Mouse (Mus musculus) heart, postnatal 14 days (tissue): ENCODE results near the gene Alg11. TPM values are rescaled to one million over a fixed set of nuclear protein-coding genes. Genes with fewer than 3 reads are reported as not detected.

Experiments
- DNase-seq, 2 experiments: peaks; one replicate each; pipeline ENCODE4 v3.0.0; 2021 to 2022
- intact Hi-C: fragments of 180-260 bp; cut with DNase I; formaldehyde crosslinking; loops from one replicate; pipeline ENCODE4 v1.15.1; 2025
- total RNA-seq, 2 experiments: library from RNA; stranded (reverse); gene quantifications; 2 replicates each; pipeline ENCODE4 v1.2.3; 2021

Gene Alg11
- total RNA-seq, 2 experiments from 2014 or later: 9.1 to 10.8 TPM

DNA sequence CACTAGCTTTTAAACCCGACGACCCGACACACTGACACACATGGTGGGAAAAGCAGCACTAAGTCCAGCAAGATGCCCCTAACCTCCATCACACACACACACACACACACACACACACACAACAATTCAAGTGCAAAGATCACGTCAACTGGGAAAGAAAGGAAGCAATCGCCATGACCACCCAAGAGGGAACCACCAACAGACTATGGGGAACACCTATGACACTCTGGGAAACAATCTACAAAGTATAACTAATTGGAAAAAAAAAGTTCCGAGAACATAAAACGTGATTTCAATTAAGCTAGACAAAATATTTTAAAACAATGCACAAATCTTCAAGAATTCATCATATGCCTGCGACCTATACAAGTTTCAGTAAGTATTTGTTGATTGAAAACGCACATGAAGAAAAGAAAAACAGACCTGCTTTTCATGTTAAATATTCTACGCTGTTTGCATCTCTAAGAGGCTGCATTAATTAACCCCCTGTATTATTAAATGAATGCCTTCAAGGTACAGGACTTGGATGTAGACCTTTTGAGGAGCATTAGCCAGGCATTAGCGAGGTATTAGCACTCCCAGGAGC, 1.3 kb upstream of the Alg11 start:
- DNase-seq: no peak
- intact Hi-C loops: no loop called here

- no peak for DNase-seq
- intact Hi-C loops: loop anchor here (5.0 to 10.0 kb wide), 2 partner anchors 107 to 325 kb away; partner anchors contain the start of gene Nek3
Observed at GRCm38 (mm10) chr8:22059821-22060445, 588 bp upstream of the Alg11 start, which contains the start of gene Atp7b. TSS of gene Atp7b (minus strand) at chr8:22060305.

DNA sequence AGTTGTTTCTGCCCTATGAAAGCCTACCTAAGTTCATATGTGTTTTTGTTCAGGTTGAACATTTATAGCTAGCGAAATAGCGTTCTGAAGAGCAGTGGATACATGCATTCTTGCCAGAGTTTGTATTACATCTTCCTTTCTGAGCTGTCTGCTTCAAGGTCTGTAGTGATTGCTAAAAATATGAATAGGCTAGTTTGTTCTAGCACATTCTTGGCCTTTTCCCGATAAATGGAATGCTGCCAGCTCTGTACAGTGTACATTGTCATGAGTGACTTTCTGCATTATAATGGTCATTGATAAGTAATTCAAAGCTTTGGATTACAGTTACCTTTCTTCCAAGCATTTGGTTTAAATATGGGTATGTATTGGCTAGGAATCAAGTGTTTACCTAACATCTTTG, 605 bp downstream of the Alg11 start:
- no peak for DNase-seq
- intact Hi-C loops: loop anchor here (5.0 to 10.0 kb wide), 2 partner anchors 106 to 324 kb away; partner anchors contain the start of gene Nek3

GRCm38 (mm10) chr8:22079313-22080007, 18.9 kb downstream of the Alg11 start:
- intact Hi-C loops: no loop called here
- no peak for DNase-seq

GRCm38 (mm10) chr8:22089226-22089625, 28.7 kb downstream of the Alg11 start:
- intact Hi-C loops: no loop called here
- DNase-seq: no peak

GRCm38 (mm10) chr8:22091568-22091967, 31.0 kb downstream of the Alg11 start:
- DNase-seq: peak in 1 of 2 experiments; percentile 11
- intact Hi-C loops: loop anchor here (5.0 kb wide), 1 partner anchor 99 kb away; no protein-coding TSS in a partner anchor

- DNase-seq: no peak
- intact Hi-C loops: no loop called here
Observed at GRCm38 (mm10) chr8:22107020-22107419, 46.5 kb downstream of the Alg11 start.

Other genes with a start within 250 kb of the Alg11 start
- not detected for gene Defb50, start 237.2 kb upstream of the Alg11 start, total RNA-seq
- not detected for gene Defb2, start 220.8 kb upstream of the Alg11 start, total RNA-seq
- gene Defb10, start 201.8 kb upstream of the Alg11 start, total RNA-seq: not detected
- gene Defb9, start 175.3 kb upstream of the Alg11 start, total RNA-seq: not detected
- not detected for gene Defb11, start 154.3 kb upstream of the Alg11 start, total RNA-seq
- not detected for gene Defb15, start 128.0 kb upstream of the Alg11 start, total RNA-seq
- gene Defb35, start 122.4 kb upstream of the Alg11 start, total RNA-seq: not detected
- gene Defb13, start 114.0 kb upstream of the Alg11 start, total RNA-seq: not detected
- gene Fam90a1a, start 102.0 kb upstream of the Alg11 start, total RNA-seq: not detected
- not detected for gene Ccdc70, start 90.9 kb upstream of the Alg11 start, total RNA-seq
- under 1 TPM; 0.37 to 0.55 TPM for gene Atp7b, start 416 bp upstream of the Alg11 start, total RNA-seq
- under 1 TPM in 1 of 2 experiments, not detected in 1; 0.29 TPM for gene Nek5, start 64.3 kb downstream of the Alg11 start, total RNA-seq
- 1 to 10 TPM; 1.9 to 2.2 TPM for gene Nek3, start 105.7 kb downstream of the Alg11 start, total RNA-seq
- 1 to 10 TPM; 4.4 to 5.8 TPM for gene Ckap2, start 125.1 kb downstream of the Alg11 start, total RNA-seq
- 10 to 100 TPM; 27.6 to 28.9 TPM for gene Vps36, start 132.1 kb downstream of the Alg11 start, total RNA-seq
- 1 to 10 TPM; 9.2 to 9.6 TPM for gene Thsd1, start 166.6 kb downstream of the Alg11 start, total RNA-seq
- not detected for gene Tpte, start 222.7 kb downstream of the Alg11 start, total RNA-seq